Mouse (Mus musculus) limb, embryonic 11.5 days (tissue): ENCODE data around the gene Mdfic. TPM values are rescaled to one million over a fixed set of nuclear protein-coding genes. Genes with fewer than 3 reads are reported as not detected.
"Not testable (repeated sequence)": the region's sequence is repeated elsewhere in the genome, so short reads cannot be mapped to it uniquely, and the experiment has no call there.

Experiments
- ATAC-seq: fragments of 200-750 bp; cut with Nextera tagmentation; 2 replicates; pipeline ENCODE4 v1.8.0; 2017; ENCODE audit warnings: low read depth; ENCODE audit not compliant: insufficient number of reproducible peaks, low FRiP score, low TSS enrichment
- DNase-seq: peaks from one replicate; pipeline ENCODE4 v3.0.0-alpha.2; 2015; ENCODE audit warnings: low spot score
- H3K27ac ChIP-seq: fragments of 300-500 bp; sonication (generic); replicated peaks from 2 replicates; pipeline ENCODE4 v1.5.1; 2014; ENCODE audit warnings: low read depth, mild to moderate bottlenecking, low read length
- H3K27me3 ChIP-seq: fragments of 300-500 bp; sonication (generic); 2 replicates; pipeline ENCODE4 v1.6.1; 2014; ENCODE audit warnings: mild to moderate bottlenecking, low read length, mixed read lengths; ENCODE audit not compliant: control insufficient read depth, insufficient read depth
- H3K36me3 ChIP-seq: fragments of 300-500 bp; sonication (generic); 2 replicates; pipeline ENCODE4 v1.6.1; 2014; ENCODE audit warnings: mild to moderate bottlenecking, low read length, moderate library complexity, mixed read lengths; ENCODE audit not compliant: control insufficient read depth, insufficient read depth
- H3K4me1 ChIP-seq: fragments of 300-500 bp; sonication (generic); 2 replicates; pipeline ENCODE4 v1.6.1; 2014; ENCODE audit warnings: low read length, mixed read lengths; ENCODE audit not compliant: control insufficient read depth, insufficient read depth
- H3K4me2 ChIP-seq: fragments of 300-500 bp; sonication (generic); 2 replicates; pipeline ENCODE4 v1.6.1; 2014; ENCODE audit warnings: low read depth, mild to moderate bottlenecking, moderate library complexity; ENCODE audit not compliant: severe bottlenecking
- H3K4me3 ChIP-seq: fragments of 300-500 bp; sonication (generic); 2 replicates; pipeline ENCODE4 v1.5.1; 2014; ENCODE audit warnings: low read depth, low read length
- H3K9ac ChIP-seq: fragments of 300-500 bp; sonication (generic); 2 replicates; pipeline ENCODE4 v1.6.1; 2014; ENCODE audit warnings: mild to moderate bottlenecking, low read length
- H3K9me3 ChIP-seq: fragments of 300-500 bp; sonication (generic); 2 replicates; pipeline ENCODE4 v1.6.1; 2016; ENCODE audit warnings: low read length; ENCODE audit not compliant: control insufficient read depth
- WGBS: fragments of 180-500 bp; shearing (Covaris S2); extraction: QIAGEN DNeasy Blood & Tissue Kit; methylation state at CpG from one replicate; pipeline ENCODE4 v1.1.7; 2014; 5-methylcytosine and 5-hydroxymethylcytosine counted together
- polyA plus RNA-seq: library from polyadenylated mRNA; unstranded; fragments of >200 nt; fragmentation: Nextera tagmentation; extraction: Ambion mirVana; gene quantifications from 2 replicates; pipeline ENCODE4 v1.2.1, GENCODE M21; 2014

Mdfic gene
- polyA plus RNA-seq, 1 experiment from 2014 or later: 5.1 TPM

DNA sequence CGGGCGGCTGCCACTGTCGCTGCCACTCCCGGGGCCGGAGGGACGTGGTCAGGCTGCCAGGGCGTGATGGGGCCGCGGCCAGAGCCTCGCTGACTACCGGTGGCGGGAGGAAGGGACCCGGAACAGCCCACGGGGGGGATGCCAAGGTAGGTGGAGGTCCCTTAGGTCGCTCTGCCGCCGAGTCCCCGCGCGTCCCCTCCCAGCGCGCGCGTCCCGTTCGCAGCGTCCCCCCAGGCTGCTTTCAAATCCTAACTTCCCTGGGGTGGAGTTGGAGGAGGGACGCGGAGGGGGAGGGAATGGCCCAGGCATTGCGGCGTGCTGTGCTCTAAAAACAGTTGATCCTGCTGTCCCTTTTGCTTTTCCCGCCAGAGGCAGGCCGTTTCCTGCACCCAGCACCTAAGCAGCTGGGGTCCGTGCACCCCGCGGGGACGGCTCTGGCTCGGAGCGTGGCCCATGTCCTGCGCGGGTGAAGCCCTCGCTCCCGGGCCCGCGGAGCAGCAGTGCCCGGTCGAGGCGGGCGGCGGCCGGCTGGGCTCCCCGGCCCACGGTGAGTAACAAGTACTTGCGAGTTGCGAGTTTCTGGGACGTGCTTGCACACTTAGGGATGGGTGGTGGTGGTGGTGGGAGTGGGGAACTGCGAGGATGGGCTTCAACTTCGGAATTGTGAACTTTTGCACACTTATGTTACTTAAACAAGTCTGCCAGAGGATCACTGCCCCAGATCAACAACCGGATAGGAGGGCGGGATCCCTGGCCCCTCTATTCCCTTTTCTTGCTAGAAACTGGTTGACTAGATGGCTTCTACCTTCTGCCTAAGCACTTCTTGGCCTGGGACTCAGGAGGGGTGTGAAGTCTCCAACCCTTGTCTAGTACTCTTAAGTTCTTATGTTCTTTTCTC is 606 bp downstream of the Mdfic start:
- Histone ChIP-seq H3K9me3 (no peaks in the 10 kb centered on the region), H3K4me2 (peak overlapping the region; percentile 75), H3K27ac (peak overlapping the region; percentile 47; the same call in 1 of the 2 replicates), H3K36me3 (no peaks in the 10 kb centered on the region), H3K9ac (peak overlapping the region; percentile 91), H3K4me3 (peak overlapping the region; percentile 67), H3K27me3 (no peaks in the 10 kb centered on the region), H3K4me1 (no peaks in the 10 kb centered on the region)
- ATAC-seq: peak; percentile 77
- under 1% methylated on average over 60 of the region's 60 CpGs for WGBS
- peak; percentile 75 for DNase-seq

GRCm38 (mm10) chr6:15721716-15722031 is 1.2 kb downstream of the Mdfic start:
- WGBS: 11% methylated on average over 5 of the region's 5 CpGs
- DNase-seq (no peak), ATAC-seq (no peak)
- H3K9ac ChIP-seq: peak overlapping the region; percentile 91
- H3K4me2 ChIP-seq: peak overlapping the region; percentile 75
- H3K9me3 ChIP-seq: no peaks in the 10 kb centered on the region
- H3K36me3 ChIP-seq: no peaks in the 10 kb centered on the region
- H3K4me3 ChIP-seq: peak overlapping the region; percentile 67
- H3K4me1 ChIP-seq: no peaks in the 10 kb centered on the region
- no peaks in the 10 kb centered on the region for H3K27me3 ChIP-seq
- no peak overlapping the region for H3K27ac ChIP-seq

DNA sequence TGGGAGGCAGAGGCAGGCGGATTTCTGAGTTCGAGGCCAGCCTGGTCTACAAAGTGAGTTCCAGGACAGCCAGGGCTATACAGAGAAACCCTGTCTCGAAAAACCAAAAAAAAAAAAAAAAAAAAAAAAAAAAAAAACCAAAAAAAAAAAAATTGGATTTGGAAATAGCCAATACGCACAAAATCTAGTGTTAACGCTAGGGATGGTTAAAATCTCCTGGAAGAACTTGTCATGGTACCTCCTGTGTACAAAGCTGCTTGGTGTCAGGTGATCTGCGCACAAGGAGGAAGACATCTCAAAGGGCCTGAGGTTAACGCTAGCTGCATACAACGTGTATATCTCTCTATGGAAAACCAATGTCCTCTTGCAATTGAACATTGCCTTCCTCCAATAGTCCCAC is 2.2 kb downstream of the Mdfic start:
- H3K9me3 ChIP-seq, H3K4me3 ChIP-seq, H3K36me3 ChIP-seq, H3K27me3 ChIP-seq, H3K4me1 ChIP-seq, DNase-seq, H3K4me2 ChIP-seq, ATAC-seq, H3K27ac ChIP-seq, H3K9ac ChIP-seq: not testable (repeated sequence)
- WGBS: 94% methylated on average over 7 of the region's 8 CpGs

DNA sequence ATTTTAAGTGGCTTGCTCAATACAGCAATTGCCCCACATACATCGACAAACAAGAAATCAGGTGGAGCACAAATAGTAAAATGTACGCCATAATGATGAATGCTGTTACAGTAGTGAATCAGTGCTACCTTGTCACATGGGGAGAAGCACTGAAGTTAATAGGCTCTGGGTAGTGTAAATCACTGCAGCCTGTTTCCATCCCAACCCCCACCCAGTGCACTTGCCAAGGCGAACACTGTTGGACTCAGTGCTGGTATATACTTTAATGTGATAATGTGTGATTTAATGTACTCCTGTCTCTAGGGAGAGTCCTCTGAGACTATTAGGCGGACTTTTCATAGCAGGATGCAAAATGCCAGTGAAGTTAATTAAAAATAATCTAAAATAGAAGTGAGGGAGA is 3.8 kb downstream of the Mdfic start:
- peak; percentile 8 for DNase-seq
- no peak for ATAC-seq
- no peak overlapping the region for H3K9ac ChIP-seq
- no peaks in the 10 kb centered on the region for H3K36me3 ChIP-seq
- H3K4me3 ChIP-seq: no peak overlapping the region
- no peaks in the 10 kb centered on the region for H3K27me3 ChIP-seq
- H3K27ac ChIP-seq: no peak overlapping the region
- 77% methylated on average over 4 of the region's 4 CpGs for WGBS
- no peaks in the 10 kb centered on the region for H3K9me3 ChIP-seq
- no peak overlapping the region for H3K4me2 ChIP-seq
- H3K4me1 ChIP-seq: no peaks in the 10 kb centered on the region

DNA sequence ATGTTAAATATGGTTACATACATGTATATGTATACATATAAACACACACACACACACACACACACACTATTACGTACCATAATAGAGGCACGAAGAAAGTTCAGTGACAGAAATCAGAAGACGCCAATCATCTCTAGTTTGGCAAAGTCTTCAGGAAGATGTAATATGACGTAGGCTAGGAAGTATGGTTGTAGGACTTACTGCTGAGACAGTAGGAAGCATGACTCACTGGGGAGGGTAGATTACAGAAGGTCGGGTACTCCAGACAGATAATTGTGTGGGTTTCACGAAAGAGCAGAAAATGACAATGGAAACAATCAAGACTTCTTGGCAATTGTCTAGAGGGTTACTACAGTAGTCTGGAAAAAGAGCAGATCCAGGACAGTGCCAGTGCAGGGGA is 6.0 kb downstream of the Mdfic start:
- ATAC-seq (no peak), DNase-seq (peak; percentile 2)
- H3K9me3 ChIP-seq: no peaks in the 10 kb centered on the region
- no peak overlapping the region for H3K4me2 ChIP-seq
- 91% methylated on average over 6 of the region's 6 CpGs for WGBS
- H3K4me3 ChIP-seq: no peak overlapping the region
- no peaks in the 10 kb centered on the region for H3K4me1 ChIP-seq
- H3K36me3 ChIP-seq: no peaks in the 10 kb centered on the region
- no peaks in the 10 kb centered on the region for H3K27me3 ChIP-seq
- H3K9ac ChIP-seq: no peak overlapping the region
- H3K27ac ChIP-seq: no peak overlapping the region

- 72% methylated on average over 4 of the region's 4 CpGs for WGBS
- Histone ChIP-seq H3K27ac (no peak overlapping the region), H3K27me3 (no peaks in the 10 kb centered on the region), H3K4me3 (no peak overlapping the region), H3K36me3 (no peaks in the 10 kb centered on the region), H3K4me2 (no peak overlapping the region), H3K9me3 (no peaks in the 10 kb centered on the region), H3K4me1 (no peaks in the 10 kb centered on the region), H3K9ac (no peak overlapping the region)
- DNase-seq: no peak
- ATAC-seq: no peak
These were observed 7.4 kb downstream of the Mdfic start for GRCm38 (mm10) chr6:15727681-15728410.

DNA sequence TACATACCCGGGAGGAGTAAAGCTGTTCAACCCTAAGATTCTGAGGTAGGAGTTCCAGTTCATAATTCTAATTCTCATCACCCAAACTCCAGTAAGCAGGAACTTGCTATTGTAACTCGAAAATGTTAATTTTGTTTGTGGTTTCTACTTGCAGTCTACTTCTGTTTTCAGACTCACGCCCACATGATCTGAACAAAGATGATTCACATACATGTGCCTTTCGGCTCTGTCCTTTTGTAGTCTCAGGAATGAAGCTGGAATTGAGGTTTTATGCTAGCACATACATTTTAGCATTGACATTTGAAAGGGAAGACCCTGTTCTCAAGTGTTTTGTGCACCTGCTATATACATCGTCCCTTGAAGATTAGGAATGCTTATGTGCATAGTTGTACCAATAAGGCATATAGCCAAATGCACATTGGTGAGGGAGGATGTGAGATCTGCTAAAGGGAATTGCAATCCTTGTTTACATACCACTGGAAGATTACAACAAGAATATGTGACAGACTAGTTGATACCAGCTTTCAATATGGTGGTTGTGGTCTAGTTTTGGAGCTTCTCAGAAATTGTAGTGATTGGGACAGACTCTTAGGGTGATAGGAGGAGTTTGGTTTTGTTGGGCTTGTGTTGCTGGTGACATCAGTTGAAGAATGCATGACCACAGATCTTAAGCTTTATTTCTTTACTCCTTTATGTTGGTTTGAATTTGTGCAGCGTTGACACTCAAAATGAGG is 8.6 kb downstream of the Mdfic start:
- Histone ChIP-seq H3K4me3 (no peak overlapping the region), H3K4me2 (no peak overlapping the region), H3K36me3 (no peaks in the 10 kb centered on the region), H3K27me3 (no peaks in the 10 kb centered on the region), H3K9ac (no peak overlapping the region), H3K9me3 (no peaks in the 10 kb centered on the region), H3K4me1 (no peaks in the 10 kb centered on the region), H3K27ac (no peak overlapping the region)
- no peak for DNase-seq
- no peak for ATAC-seq
- 91% methylated on average over 6 of the region's 6 CpGs for WGBS

GRCm38 (mm10) chr6:15730258-15730657 is 9.8 kb downstream of the Mdfic start:
- 84% methylated on average over 2 of the region's 2 CpGs for WGBS
- no peaks in the 10 kb centered on the region for H3K27me3 ChIP-seq
- H3K36me3 ChIP-seq: no peaks in the 10 kb centered on the region
- H3K4me1 ChIP-seq: no peaks in the 10 kb centered on the region
- H3K9ac ChIP-seq: no peak overlapping the region
- no peak overlapping the region for H3K4me2 ChIP-seq
- no peaks in the 10 kb centered on the region for H3K9me3 ChIP-seq
- peak; percentile 6 for DNase-seq
- ATAC-seq: no peak
- H3K4me3 ChIP-seq: no peak overlapping the region
- H3K27ac ChIP-seq: no peak overlapping the region
